Mouse (Mus musculus) embryonic facial prominence, embryonic 15.5 days (tissue): ENCODE data around the gene Gpatch11. TPM values are rescaled to one million over a fixed set of nuclear protein-coding genes. Genes with fewer than 3 reads are reported as not detected.

Experiments
- ATAC-seq: fragments of 200-750 bp; cut with Nextera tagmentation; 2 replicates; pipeline ENCODE4 v1.8.0; 2017; ENCODE audit warnings: low read depth, moderate TSS enrichment; ENCODE audit not compliant: insufficient number of reproducible peaks, low FRiP score, low TSS enrichment
- H3K27ac ChIP-seq: fragments of 300-500 bp; sonication (generic); replicated peaks from 2 replicates; pipeline ENCODE4 v1.5.1; 2015; ENCODE audit warnings: mild to moderate bottlenecking, inconsistent platforms
- H3K27me3 ChIP-seq: fragments of 300-500 bp; sonication (generic); 2 replicates; pipeline ENCODE4 v1.6.1; 2015; ENCODE audit warnings: inconsistent platforms
- H3K36me3 ChIP-seq: fragments of 300-500 bp; sonication (generic); 2 replicates; pipeline ENCODE4 v1.6.1; 2015; ENCODE audit warnings: mild to moderate bottlenecking, inconsistent platforms
- H3K4me1 ChIP-seq: fragments of 300-500 bp; sonication (generic); 2 replicates; pipeline ENCODE4 v1.6.1; 2015; ENCODE audit warnings: inconsistent platforms
- H3K4me2 ChIP-seq: fragments of 300-500 bp; sonication (generic); replicated peaks from 2 replicates; pipeline ENCODE4 v1.6.1; 2015; ENCODE audit warnings: mild to moderate bottlenecking, inconsistent platforms
- H3K4me3 ChIP-seq: fragments of 300-500 bp; sonication (generic); replicated peaks from 2 replicates; pipeline ENCODE4 v1.5.1; 2015; ENCODE audit warnings: mild to moderate bottlenecking, inconsistent platforms
- H3K9ac ChIP-seq: fragments of 300-500 bp; sonication (generic); 2 replicates; pipeline ENCODE4 v1.6.1; 2015; ENCODE audit warnings: inconsistent platforms
- H3K9me3 ChIP-seq: fragments of 300-500 bp; sonication (generic); replicated peaks from 2 replicates; pipeline ENCODE4 v1.6.1; 2016; ENCODE audit warnings: inconsistent platforms
- WGBS: fragments of 180-500 bp; shearing (Covaris S2); methylation state at CpG from one replicate; pipeline ENCODE4 v1.1.7; 2015; 5-methylcytosine and 5-hydroxymethylcytosine counted together
- polyA plus RNA-seq: library from polyadenylated mRNA; unstranded; fragments of >200 nt; fragmentation: Nextera tagmentation; extraction: Ambion mirVana; gene quantifications from 2 replicates; pipeline ENCODE4 v1.2.1, GENCODE M21; 2015

Gpatch11 gene
- polyA plus RNA-seq, 1 experiment from 2014 or later = 43.8 TPM

DNA sequence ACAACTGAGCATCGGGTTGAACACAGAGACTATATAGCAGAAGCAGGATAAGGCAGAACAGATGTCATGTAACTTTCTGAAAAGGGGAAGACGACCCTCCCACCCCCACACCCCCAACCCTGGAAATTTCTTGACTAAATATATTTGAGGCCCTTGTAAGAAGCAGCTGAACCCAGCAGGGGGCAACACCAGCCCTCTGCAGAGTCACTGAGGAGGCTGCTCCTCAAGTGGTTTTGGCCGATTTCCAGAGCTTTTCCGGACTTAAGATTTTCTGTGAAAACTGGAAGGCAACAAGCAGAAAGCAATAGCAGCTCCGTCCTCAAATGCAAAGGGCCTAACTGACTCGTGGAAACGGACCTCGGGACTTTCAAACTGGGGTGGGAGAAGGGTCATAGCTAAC is 60.0 kb downstream of the Gpatch11 start:
- Histone ChIP-seq H3K9me3 (no peaks in the 10 kb centered on the region), H3K27ac (0 out of 2 replicates have a peak overlapping the region, but pooled peaks have one; percentile 29), H3K36me3 (no peaks in the 10 kb centered on the region), H3K4me3 (peak overlapping the region; percentile 22), H3K9ac (peak overlapping the region; percentile 10; the same call in 1 of the 2 replicates), H3K27me3 (no peaks in the 10 kb centered on the region), H3K4me1 (peaks cover 7% of the 10 kb centered on the region; the same call in 1 of the 2 replicates), H3K4me2 (peak overlapping the region; percentile 42)
- WGBS = 8% methylated on average over 8 of the region's 8 CpGs
- ATAC-seq = peak; percentile 39; the same call in 1 of the 2 replicates

Other genes starting within 250 kb of the Gpatch11 start
- 5.3 and 5.4 TPM in 2 replicates for gene Strn, start 98.4 kb upstream of the Gpatch11 start, polyA plus RNA-seq
- 12.2 and 13.7 TPM in 2 replicates for gene Heatr5b, start 203 bp upstream of the Gpatch11 start, polyA plus RNA-seq
- gene Eif2ak2, start 47.0 kb downstream of the Gpatch11 start, polyA plus RNA-seq = 9.4 and 11.3 TPM in 2 replicates
- 0.33 and 0.35 TPM in 2 replicates for gene Sult6b1, start 71.4 kb downstream of the Gpatch11 start, polyA plus RNA-seq
- gene Cebpzos, start 80.9 kb downstream of the Gpatch11 start, polyA plus RNA-seq = 93.6 and 107 TPM in 2 replicates
- gene Cebpz, start 101.5 kb downstream of the Gpatch11 start, polyA plus RNA-seq = 57.6 and 57.9 TPM in 2 replicates
- gene Ndufaf7, start 101.6 kb downstream of the Gpatch11 start, polyA plus RNA-seq = 53.3 and 56.1 TPM in 2 replicates
- 34.4 and 36.0 TPM in 2 replicates for gene Prkd3, start 185.2 kb downstream of the Gpatch11 start, polyA plus RNA-seq
- 13.7 and 15.9 TPM in 2 replicates for gene Qpct, start 216.3 kb downstream of the Gpatch11 start, polyA plus RNA-seq